Comparison of ENCODE assay signal across 7 mouse cellular contexts in genomic region chr6:87981030-87981485, GRCm38 (mm10). TPM values are rescaled to one million over a fixed set of nuclear protein-coding genes. Genes with fewer than 3 reads are reported as not detected.
DNase-seq lines count a peak whose midpoint lies in the region; ATAC-seq and TF ChIP-seq lines count a peak whose summit lies in the region.

No protein-coding gene starts in this region.

- no peak for TF ChIP-seq POLR2A in embryonic fibroblast, embryonic 13.5 days (IDR thresholded peaks at IDR 0.05; ENCODE audit: low read depth, low read length)

- WGBS in intestine, embryonic 16.5 days, result under 1% methylated on average over 53 of the region's 56 CpGs
- 0% methylated on average over 42 of the region's 56 CpGs for WGBS in midbrain, embryonic 11.5 days

- peak overlapping the region; percentile 82 for H3K9ac ChIP-seq in intestine, embryonic 16.5 days (ENCODE audit: low read depth, low read length)
- H3K9ac ChIP-seq in midbrain, embryonic 11.5 days (ENCODE audit: low read length), result peak overlapping the region; percentile 93

- no peaks in the 10 kb centered on the region; the same call in 1 of the 2 replicates for H3K27me3 ChIP-seq in intestine, embryonic 16.5 days (replicated peaks; ENCODE audit: control insufficient read depth, insufficient read depth, low read length)
- H3K27me3 ChIP-seq in midbrain, embryonic 11.5 days (ENCODE audit: control insufficient read depth, insufficient read depth, low read length), result no peaks in the 10 kb centered on the region

- no peaks in the 10 kb centered on the region for H3K9me3 ChIP-seq in intestine, embryonic 16.5 days (ENCODE audit: control insufficient read depth, low read length)
- H3K9me3 ChIP-seq in midbrain, embryonic 11.5 days (ENCODE audit: control insufficient read depth, low read length), result no peaks in the 10 kb centered on the region

- H3K27ac ChIP-seq in embryonic fibroblast, embryonic 13.5 days (ENCODE audit: insufficient read depth, low read length), result no peak overlapping the region
- peak overlapping the region; percentile 77 for H3K27ac ChIP-seq in intestine, embryonic 16.5 days (ENCODE audit: low read length)
- peak overlapping the region; percentile 75 for H3K27ac ChIP-seq in midbrain, embryonic 11.5 days (ENCODE audit: low read depth, low read length)

- DNase-seq in layer of hippocampus, postnatal 36 days, result peak; percentile 41 to 52
- no peak for DNase-seq in layer of hippocampus, adult 9-11 months
- DNase-seq in adrenal gland, postnatal 36 days, result peak; percentile 16 to 35
- peak; percentile 94 for DNase-seq in midbrain, embryonic 11.5 days (ENCODE audit: low spot score, missing footprints)
- DNase-seq in thymus, postnatal 0 days (ENCODE audit: low spot score), result peak; percentile 21

- H3K4me3 ChIP-seq in embryonic fibroblast, embryonic 13.5 days (ENCODE audit: insufficient read depth, low read length), result peak overlapping the region; percentile 66
- H3K4me3 ChIP-seq in intestine, embryonic 16.5 days (ENCODE audit: low read length), result peak overlapping the region; percentile 71
- peak overlapping the region; percentile 82 for H3K4me3 ChIP-seq in midbrain, embryonic 11.5 days (ENCODE audit: low read depth, low read length)

- no peaks in the 10 kb centered on the region for H3K36me3 ChIP-seq in intestine, embryonic 16.5 days (ENCODE audit: control insufficient read depth, insufficient read depth, low read length)
- H3K36me3 ChIP-seq in midbrain, embryonic 11.5 days (ENCODE audit: control insufficient read depth, insufficient read depth, low read length), result peaks cover 5% of the 10 kb centered on the region

- ATAC-seq in intestine, embryonic 16.5 days, result peak; percentile 58
- ATAC-seq in midbrain, embryonic 11.5 days (ENCODE audit: low FRiP score), result peak; percentile 52

- H3K4me1 ChIP-seq in embryonic fibroblast, embryonic 13.5 days (ENCODE audit: control insufficient read depth, insufficient read depth, low read length), result no peaks in the 10 kb centered on the region
- H3K4me1 ChIP-seq in intestine, embryonic 16.5 days (ENCODE audit: control insufficient read depth, insufficient read depth, low read length), result peaks cover 7% of the 10 kb centered on the region
- H3K4me1 ChIP-seq in midbrain, embryonic 11.5 days (ENCODE audit: control insufficient read depth, insufficient read depth, low read length), result peaks cover 12% of the 10 kb centered on the region

- TF ChIP-seq CTCF in embryonic fibroblast, embryonic 13.5 days (IDR thresholded peaks at IDR 0.05; ENCODE audit: borderline replicate concordance, insufficient read depth, low read length), result no peak

- peak overlapping the region; percentile 85 for H3K4me2 ChIP-seq in intestine, embryonic 16.5 days (ENCODE audit: low read depth, low read length)
- H3K4me2 ChIP-seq in midbrain, embryonic 11.5 days, result peak overlapping the region; percentile 75

RNA-seq across cellular contexts. Expression of gene H1fx, which starts 0.4 kb away (rescaled TPM):
- total RNA-seq in layer of hippocampus, postnatal 36 days (2021), result 10 to 100 TPM; 63.5 to 71.7 TPM
- 10 to 100 TPM; 11.1 to 11.2 TPM for total RNA-seq in adrenal gland, postnatal 36 days (2021)
- polyA plus RNA-seq in embryonic fibroblast, embryonic 13.5 days (2011; ENCODE audit: insufficient read length, low read depth, missing spikeins), result 11.4 and 17.0 TPM in 2 replicates
- polyA plus RNA-seq in intestine, embryonic 16.5 days (2015; fragmentation: Nextera tagmentation; extraction: Ambion mirVana), result 2.4 and 4.1 TPM in 2 replicates
- polyA plus RNA-seq in midbrain, embryonic 11.5 days (2014; fragmentation: Nextera tagmentation; extraction: Ambion mirVana), result 74.7 and 106 TPM in 2 replicates
- polyA plus RNA-seq in thymus, postnatal 0 days (2015; fragmentation: Nextera tagmentation; extraction: Ambion mirVana), result 15.7 and 26.5 TPM in 2 replicates
